Mouse (Mus musculus) natural killer cell, adult 2 months (primary cell): Measurements from ENCODE around the gene Upk1a.

Source experiments
- DNase-seq, 2 experiments: peaks; one replicate each; pipeline ENCODE4 v3.0.0; 2022; ENCODE audit warnings: low spot score in 2 of 2

Gene Upk1a

GRCm38 (mm10) chr7:30602583-30602982 lies 10.1 kb downstream of the Upk1a start:
- no peak for DNase-seq

GRCm38 (mm10) chr7:30600651-30601050 lies 12.0 kb downstream of the Upk1a start:
- no peak for DNase-seq

GRCm38 (mm10) chr7:30599933-30600353 lies 12.7 kb downstream of the Upk1a start:
- DNase-seq: peak; percentile 26 to 42

GRCm38 (mm10) chr7:30598786-30599185 lies 13.9 kb downstream of the Upk1a start, which contains the start of gene Zbtb32:
TSS of gene Zbtb32 (minus strand) at chr7:30598909.
- DNase-seq: no peak

DNA sequence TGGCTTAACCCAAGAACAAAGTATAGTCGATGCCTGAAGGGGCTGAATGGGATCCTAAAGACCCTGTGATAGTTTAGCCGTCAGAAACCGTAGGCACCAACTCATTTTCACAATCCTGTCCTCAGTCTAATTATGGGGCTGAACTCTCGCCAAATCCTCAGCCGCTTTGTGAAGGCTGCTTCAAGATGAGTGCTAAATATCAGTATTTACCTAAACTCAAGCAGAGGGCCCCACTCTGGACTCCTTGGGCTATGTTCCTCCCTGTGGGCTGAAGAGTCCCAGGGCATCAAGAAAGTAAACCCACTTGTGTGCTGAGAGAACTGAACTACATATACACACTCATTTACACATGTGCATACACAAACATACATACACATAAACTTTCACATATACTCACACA lies 15.8 kb downstream of the Upk1a start:
- no peak for DNase-seq

- no peak for DNase-seq
Measured at GRCm38 (mm10) chr7:30596093-30596492, 16.6 kb downstream of the Upk1a start.

DNA sequence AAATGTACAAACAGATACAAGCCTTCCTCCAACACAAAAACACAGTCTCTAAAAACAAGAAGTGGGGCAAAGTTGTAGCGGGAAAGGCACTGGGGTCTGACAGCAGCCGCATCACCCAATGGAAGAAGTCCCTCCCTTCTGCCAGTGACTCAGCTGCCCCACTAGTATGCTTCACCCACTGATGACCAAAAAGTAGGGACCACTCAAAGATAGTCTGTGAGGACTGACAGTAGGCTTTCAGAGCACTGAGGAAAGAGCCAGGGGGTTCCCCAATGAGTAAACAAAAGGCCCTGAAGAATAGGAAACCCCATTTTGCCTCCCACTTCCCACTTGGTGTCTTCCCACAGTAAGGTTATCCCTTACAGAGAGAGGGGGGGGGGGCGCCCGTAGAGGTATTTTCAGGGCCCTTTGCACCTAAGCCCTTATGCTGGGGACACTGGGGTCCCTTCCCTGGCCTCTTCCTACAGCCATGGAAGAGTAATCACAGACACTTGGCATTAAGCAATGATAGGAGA lies 18.1 kb downstream of the Upk1a start:
- peak in 1 of 2 experiments; percentile 14 for DNase-seq

DNA sequence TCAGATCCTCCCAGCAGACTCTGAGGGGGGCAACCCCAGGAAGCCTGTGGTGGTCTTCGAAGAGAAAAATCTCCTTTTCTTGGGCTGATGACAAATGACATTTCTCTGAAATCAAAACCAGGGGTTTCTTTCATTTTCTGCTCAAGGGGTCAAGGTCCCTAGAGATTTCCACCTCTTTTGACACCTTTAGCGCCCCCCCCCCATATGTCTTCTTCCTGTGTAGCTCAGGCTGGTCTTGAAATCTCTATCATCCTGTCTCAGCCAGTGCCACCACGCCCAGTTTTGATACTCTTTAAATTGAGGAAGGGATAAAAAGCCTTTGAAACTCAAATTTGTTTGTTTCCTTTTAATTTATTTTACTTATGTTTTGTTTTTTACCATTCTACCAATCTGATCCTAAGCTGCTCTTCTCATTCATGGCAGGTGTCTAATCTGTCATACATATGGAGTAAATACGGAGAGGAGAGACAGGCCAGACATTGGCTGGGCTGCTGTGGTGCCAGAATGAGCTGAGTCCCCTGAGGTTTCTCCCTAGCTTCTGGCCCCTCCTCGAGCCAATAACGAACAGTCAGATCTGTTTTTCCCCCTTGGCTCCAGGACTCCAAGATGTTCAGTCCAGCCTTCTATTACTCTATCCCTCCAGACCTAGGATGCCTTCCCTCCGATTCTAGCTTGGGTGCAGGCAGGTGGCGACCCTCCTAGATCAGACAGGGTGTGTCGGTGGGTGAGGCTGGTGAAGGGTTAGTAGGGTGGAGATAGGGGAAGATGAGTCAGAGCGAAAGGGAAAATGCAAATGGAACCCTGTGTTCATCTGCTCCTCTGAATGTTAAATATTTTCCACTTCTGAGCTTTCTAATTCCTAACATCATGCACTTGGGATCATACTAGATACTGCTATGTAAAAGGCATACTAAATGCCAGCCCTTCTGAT lies 18.8 kb downstream of the Upk1a start:
- peak in 1 of 2 experiments; percentile 15 for DNase-seq

GRCm38 (mm10) chr7:30592772-30593423 lies 19.7 kb downstream of the Upk1a start:
- DNase-seq: peak in 1 of 2 experiments; percentile 16

DNA sequence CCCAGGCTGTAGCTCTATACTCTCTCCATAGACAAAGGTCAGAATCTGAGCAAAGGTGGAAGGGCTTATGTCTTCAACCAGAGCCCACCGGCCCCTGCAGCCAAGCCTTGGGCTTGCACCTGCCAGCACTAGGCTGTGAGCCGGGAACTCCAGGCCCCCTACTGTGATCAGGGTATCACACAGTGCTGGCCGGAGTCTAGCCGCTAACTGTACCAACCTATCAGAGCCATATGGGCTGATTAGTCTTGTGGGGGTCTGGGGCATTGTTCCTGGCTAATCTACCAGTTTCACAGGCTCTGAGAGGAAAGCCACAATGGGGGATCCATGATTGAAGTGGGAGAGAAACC lies 21.1 kb downstream of the Upk1a start:
- no peak for DNase-seq

DNA sequence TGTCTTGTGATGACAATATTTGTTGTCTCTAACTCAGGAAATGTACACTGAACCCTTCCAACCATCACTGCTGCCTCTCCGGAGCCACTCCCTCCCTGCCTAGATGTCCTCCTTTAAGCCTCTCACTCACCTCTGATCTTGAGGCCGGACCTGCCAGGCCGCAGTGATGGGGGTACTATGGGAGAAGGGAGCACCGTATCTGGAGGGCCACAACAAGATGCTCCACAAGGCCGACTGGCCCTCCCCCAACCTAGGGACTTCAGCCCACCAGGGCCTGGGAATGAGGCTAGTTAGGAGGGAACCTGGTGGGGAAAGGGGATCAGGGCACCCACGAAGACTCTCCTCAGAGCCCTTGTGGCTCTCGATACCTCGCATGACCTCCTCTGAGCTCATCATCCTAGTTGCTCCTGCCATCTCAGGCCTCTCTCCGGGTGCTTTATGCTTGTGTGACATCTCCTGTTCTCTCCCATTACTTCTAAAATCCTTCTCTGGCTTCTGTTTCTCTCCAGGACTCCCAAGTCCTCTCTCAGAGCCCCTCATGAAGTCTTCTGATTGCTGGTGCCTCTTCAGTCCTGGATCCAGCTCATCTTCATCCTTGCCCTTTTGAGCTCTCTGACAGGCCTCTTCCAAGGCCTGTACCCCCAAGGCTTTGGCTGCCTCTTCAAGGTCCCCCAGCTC lies 21.6 kb downstream of the Upk1a start:
- no peak for DNase-seq

GRCm38 (mm10) chr7:30589435-30590301 lies 23.0 kb downstream of the Upk1a start:
- DNase-seq: peak; percentile 64 to 78

- DNase-seq: peak; percentile 85 to 89
Measured at GRCm38 (mm10) chr7:30588676-30589434, 23.8 kb downstream of the Upk1a start, which contains the start of gene Kmt2b. TSS of gene Kmt2b (minus strand) at chr7:30588726.

- DNase-seq: peak; percentile 35 to 48
Measured at GRCm38 (mm10) chr7:30587842-30588667, 24.6 kb downstream of the Upk1a start.

GRCm38 (mm10) chr7:30586455-30587020 lies 26.1 kb downstream of the Upk1a start:
- DNase-seq: no peak

- DNase-seq: no peak
Measured at GRCm38 (mm10) chr7:30585170-30585569, 27.5 kb downstream of the Upk1a start.

- DNase-seq: no peak
Measured at GRCm38 (mm10) chr7:30584339-30584738, 28.3 kb downstream of the Upk1a start.

GRCm38 (mm10) chr7:30581547-30581946 lies 31.1 kb downstream of the Upk1a start:
- no peak for DNase-seq

GRCm38 (mm10) chr7:30579950-30580349 lies 32.7 kb downstream of the Upk1a start:
- no peak for DNase-seq
